Mouse (Mus musculus) small intestine, adult 2 months (tissue): ENCODE results near the gene Tmpo.

Experiments used
- CTCF ChIP-seq: fragments of 200-500 bp; IDR thresholded peaks from 2 replicates; pipeline ENCODE4 v1.5.1; 2012; ENCODE audit warnings: low read depth, mild to moderate bottlenecking, control low read depth, inconsistent platforms, low read length, moderate library complexity, mixed read lengths; ENCODE audit not compliant: insufficient replicate concordance, insufficient read length; ENCODE audit errors: extremely low read depth
- POLR2A ChIP-seq: fragments of 200-500 bp; IDR thresholded peaks from 2 replicates; pipeline ENCODE4 v1.6.1; 2012; ENCODE audit warnings: low read depth, mild to moderate bottlenecking, control low read depth, inconsistent platforms, low read length, moderate library complexity

DNA sequence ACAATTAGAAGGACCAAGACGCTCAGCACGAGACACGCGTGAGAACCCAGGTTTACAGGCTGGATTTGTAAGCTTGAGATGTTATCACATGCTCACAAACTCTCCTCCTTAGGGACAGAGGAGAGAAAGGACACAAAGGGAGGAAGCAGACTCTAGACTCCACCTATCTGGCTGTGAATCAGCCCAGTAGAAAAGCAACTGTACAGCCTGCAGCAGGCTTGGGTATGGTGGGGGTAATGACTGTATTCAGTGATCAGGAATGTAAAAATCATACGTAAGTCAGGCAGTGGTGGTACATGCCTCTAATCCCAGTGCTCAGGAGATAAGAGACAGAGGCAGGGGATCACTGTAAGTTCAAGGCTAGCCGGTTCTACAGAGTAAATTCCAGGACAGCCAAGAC, 24.8 kb downstream of the Tmpo start:
- TF ChIP-seq CTCF (no peak), POLR2A (no peak)
